Mouse (Mus musculus): ENCODE measurements around the gene Numb.

DNA sequence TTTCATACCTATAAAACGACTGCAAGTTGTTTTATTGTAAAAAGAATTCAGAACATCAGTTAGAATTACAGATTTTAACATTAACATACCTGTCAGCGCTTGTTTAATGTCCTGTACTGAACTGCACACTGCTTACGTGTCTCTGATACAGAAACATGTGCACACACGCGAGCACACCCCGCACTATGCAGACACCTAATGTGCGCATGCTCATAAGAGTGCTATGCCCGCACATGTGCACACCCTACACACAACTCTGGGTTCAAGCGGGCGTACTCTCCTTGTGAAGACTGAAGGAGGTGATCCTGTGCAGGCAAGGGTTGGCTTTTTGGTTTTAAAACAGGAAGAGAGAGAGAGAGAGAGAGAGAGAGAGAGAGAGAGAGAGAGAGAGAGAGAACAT is 157.2 kb downstream of the Numb start:
- no peak for TF ChIP-seq CTCF (IDR thresholded peaks at IDR 0.05)
- no peak for TF ChIP-seq EP300 (IDR thresholded peaks at IDR 0.05)

Data from lung, postnatal 0 days (tissue).